Mouse (Mus musculus) thymus, postnatal 36 days (tissue): ENCODE results near the gene Mlxip.

Experiments used
- DNase-seq, 2 experiments: peaks; one replicate each; pipeline ENCODE4 v3.0.0; 2022; ENCODE audit warnings: mixed read lengths in 2 of 2

Mlxip gene

GRCm38 (mm10) chr5:123394303-123394956, at the start of gene Mlxip:
Gene Mlxip, plus strand, starts transcription at chr5:123394798.
- peak; percentile 87 to 91 for DNase-seq

- DNase-seq: peak; percentile 70 to 75
These were observed 49.4 kb upstream of the Mlxip start for GRCm38 (mm10) chr5:123344963-123345852.

GRCm38 (mm10) chr5:123345853-123346654, 48.5 kb upstream of the Mlxip start:
- peak; percentile 61 to 77 for DNase-seq

- DNase-seq: no peak
These were observed 47.8 kb upstream of the Mlxip start for GRCm38 (mm10) chr5:123346701-123347270.

GRCm38 (mm10) chr5:123347985-123348384, 46.6 kb upstream of the Mlxip start:
- no peak for DNase-seq

GRCm38 (mm10) chr5:123350386-123350785, 44.2 kb upstream of the Mlxip start:
- peak; percentile 43 to 59 for DNase-seq

- no peak for DNase-seq
These were observed 38.7 kb upstream of the Mlxip start for GRCm38 (mm10) chr5:123355918-123356317.

- no peak for DNase-seq
These were observed 37.3 kb upstream of the Mlxip start for GRCm38 (mm10) chr5:123357253-123357652.

- no peak for DNase-seq
These were observed 35.2 kb upstream of the Mlxip start for GRCm38 (mm10) chr5:123359431-123359830.

GRCm38 (mm10) chr5:123362911-123363310, 31.7 kb upstream of the Mlxip start:
- DNase-seq: no peak

GRCm38 (mm10) chr5:123364302-123364971, 30.2 kb upstream of the Mlxip start:
- no peak for DNase-seq

GRCm38 (mm10) chr5:123368869-123369488, 25.6 kb upstream of the Mlxip start:
- DNase-seq: peak; percentile 24 to 32

- DNase-seq: no peak
These were observed 24.5 kb upstream of the Mlxip start for GRCm38 (mm10) chr5:123370049-123370448.

GRCm38 (mm10) chr5:123375262-123375661, 19.3 kb upstream of the Mlxip start:
- DNase-seq: no peak

- no peak for DNase-seq
These were observed 18.7 kb upstream of the Mlxip start for GRCm38 (mm10) chr5:123375793-123376452.

- peak in 1 of 2 experiments; percentile 25 for DNase-seq
These were observed 18.0 kb upstream of the Mlxip start for GRCm38 (mm10) chr5:123376569-123376968.

- peak; percentile 67 to 76 for DNase-seq
These were observed 17.3 kb upstream of the Mlxip start for GRCm38 (mm10) chr5:123377120-123377955.

GRCm38 (mm10) chr5:123378712-123379111, 15.9 kb upstream of the Mlxip start:
- DNase-seq: no peak

GRCm38 (mm10) chr5:123379504-123379931, 15.1 kb upstream of the Mlxip start:
- DNase-seq: no peak

- DNase-seq: peak; percentile 16 to 33
These were observed 12.6 kb upstream of the Mlxip start for GRCm38 (mm10) chr5:123381968-123382367.
